Mouse (Mus musculus): ENCODE results near the gene Ntm. TPM values are rescaled to one million over a fixed set of nuclear protein-coding genes. Genes with fewer than 3 reads are reported as not detected.

Ntm gene
- polyA plus RNA-seq, 1 experiment from 2014 or later: 14.3 TPM

- peak; percentile 69 for DNase-seq (ENCODE audit: low spot score)
- no peak overlapping the region for H3K27ac ChIP-seq (ENCODE audit: low read depth, low read length)
- no peak overlapping the region for H3K4me3 ChIP-seq (ENCODE audit: low read depth, low read length)
- no peaks in the 10 kb centered on the region for H3K9me3 ChIP-seq (ENCODE audit: control insufficient read depth, low read length)
- H3K4me1 ChIP-seq (replicated peaks; ENCODE audit: control insufficient read depth, insufficient read depth, low read length): no peaks in the 10 kb centered on the region; the same call in 1 of the 2 replicates
- 32% methylated on average over 4 of the region's 4 CpGs for WGBS
- ATAC-seq (replicated peaks; ENCODE audit: low FRiP score): 0 out of 2 replicates have a peak, but pooled peaks have one; percentile 28
- H3K27me3 ChIP-seq (ENCODE audit: control insufficient read depth, insufficient read depth, low read length): no peaks in the 10 kb centered on the region
- H3K4me2 ChIP-seq (ENCODE audit: low read depth, low read length, severe bottlenecking): no peak overlapping the region
- no peak overlapping the region for H3K9ac ChIP-seq (ENCODE audit: low read length)
- H3K36me3 ChIP-seq (ENCODE audit: control insufficient read depth, insufficient read depth, low read length): no peaks in the 10 kb centered on the region
These were observed 312.3 kb downstream of the Ntm start for GRCm38 (mm10) chr9:29650679-29651078.

DNA sequence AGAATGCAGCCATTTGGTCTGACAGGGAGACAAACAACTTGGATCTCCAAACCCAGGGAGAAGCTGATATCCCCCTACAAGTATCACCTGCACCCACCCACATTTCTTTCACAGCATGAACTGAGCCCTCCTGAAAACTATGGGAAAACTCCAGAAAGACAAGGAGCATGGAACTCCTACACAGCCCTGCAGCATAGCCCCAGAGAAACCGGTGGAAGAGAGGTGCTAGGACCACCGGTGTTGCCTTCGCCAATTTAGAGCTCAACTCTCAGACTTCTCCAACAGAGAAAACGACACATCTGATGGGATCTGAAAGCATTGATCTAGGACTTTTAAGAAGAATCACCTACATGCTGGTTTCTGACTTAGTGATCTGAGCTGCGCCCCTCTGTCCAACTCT lies 312.7 kb downstream of the Ntm start:
- 78% methylated on average over 5 of the region's 5 CpGs for WGBS
- ATAC-seq (replicated peaks; ENCODE audit: low FRiP score): no peak
- H3K27ac ChIP-seq (ENCODE audit: low read depth, low read length): no peak overlapping the region
- no peak overlapping the region for H3K4me3 ChIP-seq (ENCODE audit: low read depth, low read length)
- no peaks in the 10 kb centered on the region for H3K36me3 ChIP-seq (ENCODE audit: control insufficient read depth, insufficient read depth, low read length)
- H3K9ac ChIP-seq (ENCODE audit: low read length): no peak overlapping the region
- no peaks in the 10 kb centered on the region; the same call in 1 of the 2 replicates for H3K4me1 ChIP-seq (replicated peaks; ENCODE audit: control insufficient read depth, insufficient read depth, low read length)
- no peaks in the 10 kb centered on the region for H3K27me3 ChIP-seq (ENCODE audit: control insufficient read depth, insufficient read depth, low read length)
- no peaks in the 10 kb centered on the region for H3K9me3 ChIP-seq (ENCODE audit: control insufficient read depth, low read length)
- no peak overlapping the region for H3K4me2 ChIP-seq (ENCODE audit: low read depth, low read length, severe bottlenecking)
- DNase-seq (ENCODE audit: low spot score): no peak

DNA sequence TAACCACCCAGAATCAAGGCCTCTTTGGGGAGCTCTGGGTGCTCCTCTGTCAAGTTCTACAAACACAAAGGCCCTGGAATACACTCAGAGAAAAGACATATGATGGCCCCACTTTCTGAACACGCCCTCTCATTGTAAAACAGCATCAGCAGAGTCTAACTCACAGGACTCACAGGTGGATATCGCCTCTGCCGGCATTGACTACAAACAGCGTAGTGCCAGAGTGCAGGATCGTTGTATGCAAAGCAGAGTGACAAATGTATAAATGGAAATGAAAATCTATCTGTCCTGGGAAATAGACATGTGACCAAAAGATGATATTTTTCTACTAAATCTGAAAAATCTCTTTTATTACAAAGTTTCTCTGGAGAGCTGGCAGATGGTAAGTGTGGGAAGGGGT lies 314.7 kb downstream of the Ntm start:
- Histone ChIP-seq H3K4me1 (replicated peaks; ENCODE audit: control insufficient read depth, insufficient read depth, low read length) (no peaks in the 10 kb centered on the region; the same call in 1 of the 2 replicates), H3K9me3 (ENCODE audit: control insufficient read depth, low read length) (no peaks in the 10 kb centered on the region), H3K4me3 (ENCODE audit: low read depth, low read length) (no peak overlapping the region), H3K9ac (ENCODE audit: low read length) (no peak overlapping the region), H3K27ac (ENCODE audit: low read depth, low read length) (no peak overlapping the region), H3K4me2 (ENCODE audit: low read depth, low read length, severe bottlenecking) (no peak overlapping the region), H3K27me3 (ENCODE audit: control insufficient read depth, insufficient read depth, low read length) (no peaks in the 10 kb centered on the region), H3K36me3 (ENCODE audit: control insufficient read depth, insufficient read depth, low read length) (no peaks in the 10 kb centered on the region)
- 89% methylated on average over 5 of the region's 5 CpGs for WGBS
- ATAC-seq (replicated peaks; ENCODE audit: low FRiP score) (no peak), DNase-seq (ENCODE audit: low spot score) (no peak)

- Histone ChIP-seq H3K4me2 (ENCODE audit: low read depth, low read length, severe bottlenecking) (no peak overlapping the region), H3K27me3 (ENCODE audit: control insufficient read depth, insufficient read depth, low read length) (no peaks in the 10 kb centered on the region), H3K36me3 (ENCODE audit: control insufficient read depth, insufficient read depth, low read length) (no peaks in the 10 kb centered on the region), H3K4me1 (replicated peaks; ENCODE audit: control insufficient read depth, insufficient read depth, low read length) (no peaks in the 10 kb centered on the region), H3K9me3 (ENCODE audit: control insufficient read depth, low read length) (no peaks in the 10 kb centered on the region), H3K9ac (ENCODE audit: low read length) (no peak overlapping the region), H3K27ac (ENCODE audit: low read depth, low read length) (no peak overlapping the region), H3K4me3 (ENCODE audit: low read depth, low read length) (no peak overlapping the region)
- DNase-seq (ENCODE audit: low spot score) (no peak), ATAC-seq (replicated peaks; ENCODE audit: low FRiP score) (no peak)
- WGBS: 81% methylated on average over 8 of the region's 8 CpGs
These were observed 315.2 kb downstream of the Ntm start for GRCm38 (mm10) chr9:29647764-29648163.

- no peak for ATAC-seq (replicated peaks; ENCODE audit: low FRiP score)
- WGBS: 27% methylated on average over 8 of the region's 8 CpGs
- H3K4me2 ChIP-seq (ENCODE audit: low read depth, low read length, severe bottlenecking): no peak overlapping the region
- no peaks in the 10 kb centered on the region for H3K27me3 ChIP-seq (ENCODE audit: control insufficient read depth, insufficient read depth, low read length)
- H3K27ac ChIP-seq (ENCODE audit: low read depth, low read length): no peak overlapping the region
- no peaks in the 10 kb centered on the region for H3K9me3 ChIP-seq (ENCODE audit: control insufficient read depth, low read length)
- H3K4me1 ChIP-seq (replicated peaks; ENCODE audit: control insufficient read depth, insufficient read depth, low read length): no peaks in the 10 kb centered on the region
- no peak for DNase-seq (ENCODE audit: low spot score)
- no peaks in the 10 kb centered on the region for H3K36me3 ChIP-seq (ENCODE audit: control insufficient read depth, insufficient read depth, low read length)
- no peak overlapping the region for H3K9ac ChIP-seq (ENCODE audit: low read length)
- H3K4me3 ChIP-seq (ENCODE audit: low read depth, low read length): no peak overlapping the region
These were observed 317.0 kb downstream of the Ntm start for GRCm38 (mm10) chr9:29645796-29646400.

DNA sequence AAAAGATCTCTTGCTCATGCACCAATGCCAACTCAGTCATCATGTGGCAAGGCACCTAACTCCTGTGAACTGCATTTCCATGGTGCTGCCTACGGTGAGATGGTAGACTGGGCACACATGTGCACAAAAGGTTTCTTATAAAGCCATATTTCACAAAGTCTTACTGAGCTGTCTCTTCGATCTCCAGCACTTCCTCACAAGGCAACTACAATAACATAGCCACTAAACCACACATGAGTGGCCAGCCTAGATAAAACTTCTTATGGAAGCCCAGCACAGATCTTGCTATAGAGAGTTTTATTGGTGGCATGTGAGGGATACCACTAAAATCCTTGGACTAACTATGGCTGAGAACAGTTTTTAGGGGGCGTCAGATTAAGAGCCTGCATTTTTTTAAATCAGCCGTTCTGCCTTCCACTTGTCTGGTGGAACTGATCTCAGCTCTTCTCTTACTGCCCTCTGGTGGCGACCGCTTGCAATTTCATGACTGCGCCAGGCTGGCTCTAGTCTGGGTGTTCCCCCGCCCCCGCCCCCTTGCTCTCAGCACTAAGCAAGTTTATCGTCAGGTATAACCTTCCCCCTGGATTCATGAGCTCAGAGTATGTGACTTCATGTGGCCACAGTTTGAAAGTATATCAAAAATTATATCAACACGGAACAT lies 319.8 kb downstream of the Ntm start:
- peak; percentile 87 for DNase-seq (ENCODE audit: low spot score)
- ATAC-seq (replicated peaks; ENCODE audit: low FRiP score): 0 out of 2 replicates have a peak, but pooled peaks have one; percentile 66
- Histone ChIP-seq H3K4me3 (ENCODE audit: low read depth, low read length) (no peak overlapping the region), H3K36me3 (ENCODE audit: control insufficient read depth, insufficient read depth, low read length) (no peaks in the 10 kb centered on the region), H3K27me3 (ENCODE audit: control insufficient read depth, insufficient read depth, low read length) (no peaks in the 10 kb centered on the region), H3K27ac (ENCODE audit: low read depth, low read length) (no peak overlapping the region), H3K9me3 (ENCODE audit: control insufficient read depth, low read length) (no peaks in the 10 kb centered on the region), H3K4me1 (replicated peaks; ENCODE audit: control insufficient read depth, insufficient read depth, low read length) (no peaks in the 10 kb centered on the region), H3K4me2 (ENCODE audit: low read depth, low read length, severe bottlenecking) (no peak overlapping the region), H3K9ac (ENCODE audit: low read length) (no peak overlapping the region)
- WGBS: 24% methylated on average over 11 of the region's 11 CpGs

DNA sequence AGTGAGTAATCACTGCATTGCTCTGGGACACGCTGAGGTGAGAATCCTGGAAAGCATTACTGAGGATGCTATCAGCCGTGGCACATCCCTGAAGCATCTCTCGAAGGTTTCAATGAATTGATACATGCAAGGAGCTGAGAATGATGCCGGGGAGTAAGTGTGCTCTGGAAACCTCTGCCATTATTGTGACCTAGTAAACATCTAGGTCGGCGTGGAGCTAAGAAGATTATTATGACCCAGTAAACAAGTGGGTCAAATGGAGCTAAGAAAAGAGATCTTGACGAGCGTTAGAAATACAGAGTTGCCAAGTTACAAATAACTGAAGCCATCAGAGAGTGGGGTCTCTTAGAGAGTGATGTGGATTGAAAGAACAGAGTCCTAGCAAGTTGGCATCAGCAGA lies 325.6 kb downstream of the Ntm start:
- no peaks in the 10 kb centered on the region for H3K27me3 ChIP-seq (ENCODE audit: control insufficient read depth, insufficient read depth, low read length)
- ATAC-seq (replicated peaks; ENCODE audit: low FRiP score): no peak
- H3K4me2 ChIP-seq (ENCODE audit: low read depth, low read length, severe bottlenecking): no peak overlapping the region
- DNase-seq (ENCODE audit: low spot score): no peak
- no peaks in the 10 kb centered on the region for H3K36me3 ChIP-seq (ENCODE audit: control insufficient read depth, insufficient read depth, low read length)
- H3K9me3 ChIP-seq (ENCODE audit: control insufficient read depth, low read length): no peaks in the 10 kb centered on the region
- H3K4me1 ChIP-seq (replicated peaks; ENCODE audit: control insufficient read depth, insufficient read depth, low read length): no peaks in the 10 kb centered on the region
- 89% methylated on average over 8 of the region's 8 CpGs for WGBS
- H3K27ac ChIP-seq (ENCODE audit: low read depth, low read length): no peak overlapping the region
- no peak overlapping the region for H3K4me3 ChIP-seq (ENCODE audit: low read depth, low read length)
- no peak overlapping the region for H3K9ac ChIP-seq (ENCODE audit: low read length)

GRCm38 (mm10) chr9:29617181-29617580 lies 345.8 kb downstream of the Ntm start:
- no peak overlapping the region for H3K9ac ChIP-seq (ENCODE audit: low read length)
- H3K4me3 ChIP-seq (ENCODE audit: low read depth, low read length): no peak overlapping the region
- H3K36me3 ChIP-seq (ENCODE audit: control insufficient read depth, insufficient read depth, low read length): no peaks in the 10 kb centered on the region
- no peaks in the 10 kb centered on the region; the same call in 1 of the 2 replicates for H3K9me3 ChIP-seq (ENCODE audit: control insufficient read depth, low read length)
- no peak for ATAC-seq (replicated peaks; ENCODE audit: low FRiP score)
- no peaks in the 10 kb centered on the region for H3K27me3 ChIP-seq (ENCODE audit: control insufficient read depth, insufficient read depth, low read length)
- WGBS: 86% methylated on average over 5 of the region's 5 CpGs
- no peak overlapping the region for H3K4me2 ChIP-seq (ENCODE audit: low read depth, low read length, severe bottlenecking)
- no peak for DNase-seq (ENCODE audit: low spot score)
- H3K4me1 ChIP-seq (replicated peaks; ENCODE audit: control insufficient read depth, insufficient read depth, low read length): no peaks in the 10 kb centered on the region
- H3K27ac ChIP-seq (ENCODE audit: low read depth, low read length): no peak overlapping the region

Data from forebrain, embryonic 11.5 days (tissue).